In the genomic region with DNA sequence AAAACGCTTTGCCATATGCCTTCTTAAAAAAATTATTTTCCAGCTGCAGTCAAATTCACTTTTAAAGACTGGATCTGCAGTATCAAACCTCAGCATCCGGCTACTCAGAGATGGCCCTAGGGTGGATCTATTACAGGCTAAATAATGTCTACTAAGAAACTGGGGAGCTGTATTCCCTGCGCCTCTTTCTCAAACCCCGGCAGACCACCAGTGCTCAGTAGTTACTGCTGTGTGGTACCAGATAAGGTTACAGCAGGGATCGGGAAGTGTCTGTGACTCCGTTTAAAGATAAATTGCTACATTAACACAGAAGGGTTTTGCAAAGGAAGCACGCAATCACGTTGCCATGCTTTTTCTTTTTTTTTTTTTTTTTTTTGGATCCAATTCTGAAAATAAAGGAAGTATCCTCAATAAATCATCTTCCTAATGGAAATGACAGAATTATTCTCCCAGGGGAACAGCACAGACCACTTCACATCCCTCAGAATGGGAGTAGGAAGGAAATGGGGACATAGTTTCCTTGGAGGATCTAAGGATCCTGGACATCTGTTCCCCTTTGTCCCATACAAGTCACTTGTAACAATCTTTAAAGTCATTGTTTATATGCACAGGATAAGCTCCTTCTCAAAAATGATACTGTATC, we compare ENCODE assay signal across 18 mouse cellular contexts.
A peak's percentile ranks its signal among the peaks of the same experiment; 100 is the strongest.
DNase-seq lines count a peak whose midpoint lies in the region; ATAC-seq and TF ChIP-seq lines count a peak whose summit lies in the region.
"Had no signal": no experiment of that assay in that cellular context is flagged by ENCODE, and none has a peak within 500 bp of the region (broad histone marks: within the 10 kb centered on the region; RNA-seq: fewer than 3 reads in every experiment).

No protein-coding gene starts in this region.

- H3K27me3 ChIP-seq in heart, adult 2 months (ENCODE audit: control insufficient read depth, insufficient read depth, low read length) = no peaks in the 10 kb centered on the region
- no peaks in the 10 kb centered on the region for H3K27me3 ChIP-seq in kidney, embryonic 14.5 days (ENCODE audit: control insufficient read depth, insufficient read depth, low read length)
- H3K27me3 ChIP-seq in lung, postnatal 0 days (replicated peaks; ENCODE audit: insufficient read depth, low read length) = no peaks in the 10 kb centered on the region
- H3K27me3 ChIP-seq: forebrain, embryonic 13.5 days; hindbrain, embryonic 12.5 days had no signal

- no peaks in the 10 kb centered on the region for H3K79me2 ChIP-seq in heart, adult 2 months (replicated peaks; ENCODE audit: control insufficient read depth, insufficient read depth, low read length)

- no peak for TF ChIP-seq CTCF in heart, adult 2 months (IDR thresholded peaks at IDR 0.05)
- no peak for TF ChIP-seq CTCF in lung, postnatal 0 days (IDR thresholded peaks at IDR 0.05)

- H3K9me3 ChIP-seq in kidney, embryonic 14.5 days (ENCODE audit: control insufficient read depth, low read length) = no peaks in the 10 kb centered on the region
- H3K9me3 ChIP-seq in lung, postnatal 0 days (ENCODE audit: low read length) = no peaks in the 10 kb centered on the region
- H3K9me3 ChIP-seq: embryonic facial prominence, embryonic 10.5 days; forebrain, embryonic 13.5 days; hindbrain, embryonic 12.5 days had no signal

- TF ChIP-seq POLR2A in heart, adult 2 months (IDR thresholded peaks at IDR 0.05; ENCODE audit: insufficient read depth, low read depth, low read length) = no peak

- H3K36me3 ChIP-seq in heart, adult 2 months (ENCODE audit: control insufficient read depth, insufficient read depth, low read length) = peaks cover 2% of the 10 kb centered on the region; the same call in 1 of the 2 replicates
- H3K36me3 ChIP-seq in kidney, embryonic 14.5 days (ENCODE audit: control insufficient read depth, insufficient read depth, low read length) = no peaks in the 10 kb centered on the region
- H3K36me3 ChIP-seq in lung, postnatal 0 days (ENCODE audit: insufficient read depth, low read length) = no peaks in the 10 kb centered on the region
- H3K36me3 ChIP-seq: embryonic facial prominence, embryonic 10.5 days; hindbrain, embryonic 12.5 days had no signal

- ATAC-seq in kidney, embryonic 14.5 days (ENCODE audit: low FRiP score, low TSS enrichment) = 0 out of 2 replicates have a peak, but pooled peaks have one; percentile 57
- peak; percentile 78 for ATAC-seq in lung, postnatal 0 days
- ATAC-seq: forebrain, embryonic 13.5 days; inflammation-experienced regulatory T-cells, adult 6 months had no signal

- H3K4me1 ChIP-seq in heart, adult 2 months (ENCODE audit: control insufficient read depth, insufficient read depth, low read length) = peaks cover 3% of the 10 kb centered on the region
- H3K4me1 ChIP-seq in kidney, embryonic 14.5 days (ENCODE audit: control insufficient read depth, insufficient read depth, low read length) = no peaks in the 10 kb centered on the region
- H3K4me1 ChIP-seq in lung, postnatal 0 days (ENCODE audit: insufficient read depth, low read depth, low read length) = no peaks in the 10 kb centered on the region
- H3K4me1 ChIP-seq: embryonic facial prominence, embryonic 10.5 days; forebrain, embryonic 13.5 days; hindbrain, embryonic 12.5 days had no signal

- 30% methylated on average over 8 of the region's 8 CpGs for WGBS in heart, adult 2 months
- 31% methylated on average over 8 of the region's 8 CpGs for whole genome bisulfite sequencing in kidney, embryonic 14.5 days
- WGBS in lung, postnatal 0 days = 49% methylated on average over 8 of the region's 8 CpGs

- peak overlapping the region; percentile 51 for H3K27ac ChIP-seq in heart, adult 2 months
- no peak overlapping the region for H3K27ac ChIP-seq in kidney, embryonic 14.5 days (ENCODE audit: low read depth, low read length)
- no peak overlapping the region for H3K27ac ChIP-seq in lung, postnatal 0 days (ENCODE audit: low read length)
- H3K27ac ChIP-seq: embryonic facial prominence, embryonic 10.5 days; forebrain, embryonic 13.5 days; hindbrain, embryonic 12.5 days had no signal

- H3K4me3 ChIP-seq in heart, adult 2 months = no peak overlapping the region
- H3K4me3 ChIP-seq in kidney, embryonic 14.5 days (ENCODE audit: low read length) = no peak overlapping the region
- H3K4me3 ChIP-seq in lung, postnatal 0 days (ENCODE audit: low read depth, low read length) = no peak overlapping the region
- H3K4me3 ChIP-seq: embryonic facial prominence, embryonic 10.5 days; forebrain, embryonic 13.5 days; hindbrain, embryonic 12.5 days had no signal

- no peak for TF ChIP-seq EP300 in heart, adult 2 months (IDR thresholded peaks at IDR 0.05; ENCODE audit: insufficient read depth, low read depth, low read length)
- TF ChIP-seq EP300 in lung, postnatal 0 days (IDR thresholded peaks at IDR 0.05) = peak; percentile 80; the same call in 1 of the 2 replicates

- H3K4me2 ChIP-seq in kidney, embryonic 14.5 days (replicated peaks; ENCODE audit: low read depth, low read length) = no peak overlapping the region
- no peak overlapping the region for H3K4me2 ChIP-seq in lung, postnatal 0 days (replicated peaks; ENCODE audit: low read depth, low read length)
- H3K4me2 ChIP-seq: forebrain, embryonic 13.5 days; hindbrain, embryonic 12.5 days had no signal

- intact Hi-C loops in heart, adult 2 months (cut with DNase I) = loop anchor here (1.0 to 10.0 kb wide), 6 partner anchors 78 to 1248 kb away; a partner anchor contains a TSS
- intact Hi-C loops in heart, postnatal 36 days (cut with DNase I) = loop anchor here (1.0 to 10.0 kb wide), 5 partner anchors 78 to 1248 kb away; a partner anchor contains a TSS

- H3K9ac ChIP-seq in heart, adult 2 months (ENCODE audit: low read depth, low read length) = no peak overlapping the region
- H3K9ac ChIP-seq in kidney, embryonic 14.5 days (ENCODE audit: low read depth, low read length) = no peak overlapping the region
- no peak overlapping the region for H3K9ac ChIP-seq in lung, postnatal 0 days (replicated peaks; ENCODE audit: low read depth)
- H3K9ac ChIP-seq: forebrain, embryonic 13.5 days; hindbrain, embryonic 12.5 days had no signal

- DNase-seq in heart, adult 2 months = peak in 1 of 2 experiments; percentile 5
- no peak for DNase-seq in heart, postnatal 36 days
- DNase-seq in kidney, postnatal 25 days = no peak
- DNase-seq in lung, postnatal 0 days (ENCODE audit: low spot score) = peak; percentile 51
- DNase-seq in lung, postnatal 10 days = no peak
- DNase-seq in kidney, postnatal 36 days = peak; percentile 6 to 17
- no peak for DNase-seq in embryo, embryonic 11 days
- DNase-seq: adrenal gland, adult 8-10 months; cerebellum, adult 11 months; cerebellum, postnatal 36 days; gastrocnemius, postnatal 36 days; left cerebral cortex, postnatal 4 days; lung, adult 18-20 months had no signal

Comparison
In these comparisons a context has a peak if more than half of its experiments do, and no peak if none do; other contexts are left out.
1. DNase-seq: peak in lung, postnatal 0 days (single experiment) and kidney, postnatal 36 days (2 of 2); none in heart, postnatal 36 days (0 of 2), kidney, postnatal 25 days (0 of 2), lung, postnatal 10 days (single experiment) and embryo, embryonic 11 days (single experiment).